Mouse (Mus musculus) hindbrain, postnatal 0 days (tissue): ENCODE results near the gene Cers1. TPM values are rescaled to one million over a fixed set of nuclear protein-coding genes. Genes with fewer than 3 reads are reported as not detected.

ENCODE experiments used
- ATAC-seq: fragments of 200-750 bp; cut with Nextera tagmentation; 2 replicates; pipeline ENCODE4 v1.8.0; 2017; ENCODE audit warnings: mild to moderate bottlenecking, moderate TSS enrichment, moderate library complexity
- DNase-seq: peaks from one replicate; pipeline ENCODE4 v3.0.0-alpha.2; 2015; ENCODE audit warnings: low spot score
- H3K27ac ChIP-seq: fragments of 300-500 bp; sonication (generic); 2 replicates; pipeline ENCODE4 v1.5.1; 2014; ENCODE audit warnings: mild to moderate bottlenecking
- H3K27me3 ChIP-seq: fragments of 300-500 bp; sonication (generic); 2 replicates; pipeline ENCODE4 v1.6.1; 2014; ENCODE audit warnings: low read length, mixed read lengths; ENCODE audit not compliant: insufficient read depth
- H3K36me3 ChIP-seq: fragments of 300-500 bp; sonication (generic); 2 replicates; pipeline ENCODE4 v1.6.1; 2014; ENCODE audit warnings: low read length, mixed read lengths; ENCODE audit not compliant: insufficient read depth
- H3K4me1 ChIP-seq: fragments of 300-500 bp; sonication (generic); 2 replicates; pipeline ENCODE4 v1.6.1; 2014; ENCODE audit warnings: antibody characterized with exemption, low read length, mixed read lengths; ENCODE audit not compliant: insufficient read depth
- H3K4me2 ChIP-seq: fragments of 300-500 bp; sonication (generic); 2 replicates; pipeline ENCODE4 v1.6.1; 2014; ENCODE audit warnings: low read depth, mild to moderate bottlenecking, low read length, moderate library complexity, mixed read lengths
- H3K4me3 ChIP-seq: fragments of 300-500 bp; sonication (generic); 2 replicates; pipeline ENCODE4 v1.5.1; 2014; ENCODE audit warnings: low read length
- H3K9ac ChIP-seq: fragments of 300-500 bp; sonication (generic); replicated peaks from 2 replicates; pipeline ENCODE4 v1.6.1; 2014; ENCODE audit warnings: mild to moderate bottlenecking, low read length, moderate library complexity, mixed read lengths
- H3K9me3 ChIP-seq: fragments of 300-500 bp; sonication (generic); 2 replicates; pipeline ENCODE4 v1.6.1; 2016; ENCODE audit warnings: low read length, mixed read lengths
- CTCF ChIP-seq: IDR thresholded peaks from 2 replicates; pipeline ENCODE4 v1.5.1; 2016; ENCODE audit warnings: antibody characterized with exemption, control low read depth, low read depth
- WGBS: fragments of 180-500 bp; shearing (Covaris S2); extraction: QIAGEN DNeasy Blood & Tissue Kit; methylation state at CpG from one replicate; pipeline ENCODE4 v1.1.7; 2014; 5-methylcytosine and 5-hydroxymethylcytosine counted together
- polyA plus RNA-seq: library from polyadenylated mRNA; unstranded; fragments of >200 nt; fragmentation: Nextera tagmentation; extraction: Ambion mirVana; gene quantifications from 2 replicates; pipeline ENCODE4 v1.2.1, GENCODE M21; 2015
- total RNA-seq: library from RNA; depleted of rRNA; stranded (reverse); fragments of >200 nt; gene quantifications from 2 replicates; pipeline ENCODE4 v1.2.3, GENCODE M21; 2014

The Cers1 gene
- total and polyA plus RNA-seq, 2 experiments from 2014 or later = 45.5 to 92.5 TPM

GRCm38 (mm10) chr8:70329124-70329834 lies 13.7 kb downstream of the Cers1 start, which contains the start of gene Gdf1:
Gene Gdf1, plus strand, starts transcription at chr8:70329817.
- 34% methylated on average over 14 of the region's 14 CpGs for WGBS
- H3K4me3 ChIP-seq = no peak within 1 kb of the TSS

GRCm38 (mm10) chr8:70329835-70330740 lies 14.5 kb downstream of the Cers1 start:
- peaks cover 5% of the 10 kb centered on the region; the same call in 1 of the 2 replicates for H3K4me1 ChIP-seq
- H3K9me3 ChIP-seq = no peaks in the 10 kb centered on the region
- peak overlapping the region; percentile 46; the same call in 1 of the 2 replicates for H3K27ac ChIP-seq
- ATAC-seq (peak; percentile 33), DNase-seq (peak; percentile 26)
- no peak overlapping the region for H3K4me3 ChIP-seq
- TF ChIP-seq CTCF = no peak
- H3K9ac ChIP-seq = peak overlapping the region; percentile 9; the same call in 1 of the 2 replicates
- no peaks in the 10 kb centered on the region for H3K27me3 ChIP-seq
- WGBS = 14% methylated on average over 45 of the region's 45 CpGs
- H3K4me2 ChIP-seq = no peak overlapping the region
- peaks cover 42% of the 10 kb centered on the region for H3K36me3 ChIP-seq

More at GRCm38 (mm10) chr8:70329124-70329834, 13.7 kb downstream of the Cers1 start, which contains the start of gene Gdf1:
- no peak for ATAC-seq
- H3K9me3 ChIP-seq = no peaks in the 10 kb centered on the region
- H3K27me3 ChIP-seq = no peaks in the 10 kb centered on the region
- H3K4me2 ChIP-seq = no peak within 1 kb of the TSS
- H3K9ac ChIP-seq = peak within 1 kb of the TSS; percentile 9; the same call in 1 of the 2 replicates
- H3K4me1 ChIP-seq = peaks cover 5% of the 10 kb centered on the region; the same call in 1 of the 2 replicates
- no peak for TF ChIP-seq CTCF
- peaks cover 35% of the 10 kb centered on the region for H3K36me3 ChIP-seq
- peak within 1 kb of the TSS; percentile 46; the same call in 1 of the 2 replicates for H3K27ac ChIP-seq
- DNase-seq = no peak

GRCm38 (mm10) chr8:70330741-70331364 lies 15.3 kb downstream of the Cers1 start:
- ATAC-seq = peak; percentile 85
- Histone ChIP-seq H3K9me3 (no peaks in the 10 kb centered on the region), H3K27ac (peak overlapping the region; percentile 46), H3K4me1 (peaks cover 5% of the 10 kb centered on the region; the same call in 1 of the 2 replicates), H3K4me2 (no peak overlapping the region), H3K27me3 (no peaks in the 10 kb centered on the region), H3K9ac (0 out of 2 replicates have a peak overlapping the region, but pooled peaks have one; percentile 9), H3K4me3 (no peak overlapping the region), H3K36me3 (peaks cover 49% of the 10 kb centered on the region)
- TF ChIP-seq CTCF = peak; percentile 72
- peak; percentile 84 for DNase-seq
- 26% methylated on average over 53 of the region's 53 CpGs for WGBS

GRCm38 (mm10) chr8:70331526-70331925 lies 16.0 kb downstream of the Cers1 start:
- Histone ChIP-seq H3K9me3 (no peaks in the 10 kb centered on the region), H3K9ac (0 out of 2 replicates have a peak overlapping the region, but pooled peaks have one; percentile 33), H3K36me3 (peaks cover 53% of the 10 kb centered on the region), H3K4me2 (no peak overlapping the region), H3K27me3 (no peaks in the 10 kb centered on the region), H3K4me3 (no peak overlapping the region), H3K27ac (peak overlapping the region; percentile 34; the same call in 1 of the 2 replicates), H3K4me1 (peaks cover 5% of the 10 kb centered on the region; the same call in 1 of the 2 replicates)
- WGBS = 60% methylated on average over 19 of the region's 19 CpGs
- no peak for ATAC-seq
- peak; percentile 49 for DNase-seq
- no peak for TF ChIP-seq CTCF

GRCm38 (mm10) chr8:70332070-70332877 lies 16.7 kb downstream of the Cers1 start:
- WGBS = 23% methylated on average over 41 of the region's 41 CpGs
- no peak overlapping the region for H3K4me3 ChIP-seq
- ATAC-seq = peak; percentile 76
- no peaks in the 10 kb centered on the region for H3K27me3 ChIP-seq
- peak; percentile 63 for TF ChIP-seq CTCF
- H3K36me3 ChIP-seq = peaks cover 60% of the 10 kb centered on the region
- no peaks in the 10 kb centered on the region for H3K9me3 ChIP-seq
- peaks cover 5% of the 10 kb centered on the region; the same call in 1 of the 2 replicates for H3K4me1 ChIP-seq
- no peak overlapping the region for H3K9ac ChIP-seq
- DNase-seq = peak; percentile 90
- H3K4me2 ChIP-seq = 0 out of 2 replicates have a peak overlapping the region, but pooled peaks have one; percentile 10
- H3K27ac ChIP-seq = 0 out of 2 replicates have a peak overlapping the region, but pooled peaks have one; percentile 34
